Mouse (Mus musculus) small intestine, adult 2 months (tissue): ENCODE data around the gene Stk39.

Source experiments
- CTCF ChIP-seq: fragments of 200-500 bp; IDR thresholded peaks from 2 replicates; pipeline ENCODE4 v1.5.1; 2012; ENCODE audit warnings: low read depth, mild to moderate bottlenecking, control low read depth, inconsistent platforms, low read length, moderate library complexity, mixed read lengths; ENCODE audit not compliant: insufficient replicate concordance, insufficient read length; ENCODE audit errors: extremely low read depth
- POLR2A ChIP-seq: fragments of 200-500 bp; IDR thresholded peaks from 2 replicates; pipeline ENCODE4 v1.6.1; 2012; ENCODE audit warnings: low read depth, mild to moderate bottlenecking, control low read depth, inconsistent platforms, low read length, moderate library complexity

DNA sequence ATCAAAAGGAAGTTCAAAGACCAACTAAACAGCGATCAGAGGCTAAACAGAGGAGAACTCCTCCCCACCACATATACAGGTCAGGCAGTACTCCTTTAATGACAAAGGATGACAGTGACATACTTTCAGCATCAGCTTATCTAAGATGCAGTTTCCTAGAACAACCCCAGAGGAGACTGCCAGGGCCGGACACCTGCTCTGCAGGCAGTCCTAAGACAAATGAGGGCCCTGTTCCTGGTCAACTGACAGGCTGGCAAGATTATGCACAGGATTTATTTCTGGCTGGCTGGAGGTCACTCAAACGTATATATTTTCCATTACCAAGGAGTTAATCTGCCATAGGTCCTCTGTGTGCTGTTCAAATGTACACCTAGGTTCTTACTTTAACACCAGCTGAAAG, 225.8 kb downstream of the Stk39 start:
- no peak for TF ChIP-seq CTCF
- TF ChIP-seq POLR2A: no peak
